Mouse (Mus musculus): Measurements from ENCODE around the gene Usp43. TPM values are rescaled to one million over a fixed set of nuclear protein-coding genes. Genes with fewer than 3 reads are reported as not detected.

Gene Usp43
- total and polyA plus RNA-seq, 3 experiments = not detected

DNA sequence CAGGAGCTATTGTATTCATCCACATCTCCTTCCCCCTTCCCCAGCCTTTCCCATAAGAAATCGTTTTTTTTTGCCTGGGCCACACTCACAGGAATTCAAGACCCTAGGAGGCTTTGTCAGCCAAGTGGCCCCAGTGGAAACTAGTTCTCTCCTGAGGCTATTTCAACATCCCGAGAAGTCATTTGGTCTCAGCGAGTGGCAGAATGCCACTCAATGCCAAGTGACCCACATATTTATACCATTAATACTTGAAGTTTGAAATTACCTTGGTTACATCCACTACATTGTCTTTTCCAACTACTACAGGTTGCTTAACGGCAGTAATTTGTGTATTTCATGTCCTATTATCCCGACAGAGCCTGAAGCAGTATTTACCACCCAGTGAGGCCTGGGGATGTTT, 70.2 kb downstream of the Usp43 start:
- H3K4me3 ChIP-seq (ENCODE audit: control insufficient read depth in 1 of 2, insufficient read depth in 1 of 2, low read depth in 2 of 2, low read length in 2 of 2) = no peak overlapping the region
- no peak for TF ChIP-seq RCOR1 (IDR thresholded peaks at IDR 0.05; ENCODE audit: low read depth, low read length)
- no peak for TF ChIP-seq POLR2AphosphoS2 (IDR thresholded peaks at IDR 0.05; ENCODE audit: low read length)
- TF ChIP-seq MXI1 (IDR thresholded peaks at IDR 0.05; ENCODE audit: low read depth, low read length) = no peak
- TF ChIP-seq NELFE (IDR thresholded peaks at IDR 0.05; ENCODE audit: low read depth, low read length) = no peak
- no peak for TF ChIP-seq CTCF (IDR thresholded peaks at IDR 0.05 in 2 of 3, conservative IDR thresholded peaks at IDR 0.05 in 1 of 3; ENCODE audit: control insufficient read depth in 1 of 3, insufficient read depth in 1 of 3, low read depth in 2 of 3, low read length in 3 of 3, poor library complexity in 1 of 3, severe bottlenecking in 1 of 3)
- no peak for TF ChIP-seq MAX (IDR thresholded peaks at IDR 0.05; ENCODE audit: low read length)
- no peak for TF ChIP-seq TCF12 (IDR thresholded peaks at IDR 0.05; ENCODE audit: low read depth, low read length)
- no peak for TF ChIP-seq KAT2A (conservative IDR thresholded peaks at IDR 0.05; ENCODE audit: low read depth, low read length)
- no peak for TF ChIP-seq POLR2A (IDR thresholded peaks at IDR 0.05; ENCODE audit: control insufficient read depth in 1 of 2, insufficient read depth in 1 of 2, low read depth in 1 of 2, low read length in 2 of 2, poor library complexity in 1 of 2)
- TF ChIP-seq MAFK (IDR thresholded peaks at IDR 0.05; ENCODE audit: borderline replicate concordance, low read depth, low read length) = no peak
- TF ChIP-seq USF1 (IDR thresholded peaks at IDR 0.05; ENCODE audit: low read depth, low read length) = no peak
- no peak for TF ChIP-seq MYC (IDR thresholded peaks at IDR 0.05; ENCODE audit: low read depth, low read length)
- TF ChIP-seq TBP (IDR thresholded peaks at IDR 0.05; ENCODE audit: low read depth, low read length) = no peak
- TF ChIP-seq HCFC1 (IDR thresholded peaks at IDR 0.05; ENCODE audit: low read depth, low read length) = no peak
- TF ChIP-seq ZC3H11A (IDR thresholded peaks at IDR 0.05; ENCODE audit: low read depth, low read length) = no peak
- TF ChIP-seq BHLHE40 (IDR thresholded peaks at IDR 0.05; ENCODE audit: borderline replicate concordance, low read depth, low read length) = no peak
- no peak for TF ChIP-seq SIN3A (IDR thresholded peaks at IDR 0.05; ENCODE audit: low read length)
- H3K79me2 ChIP-seq (ENCODE audit: control insufficient read depth, insufficient read depth, low read length, poor library complexity) = no peaks in the 10 kb centered on the region
- H3K36me3 ChIP-seq (ENCODE audit: control insufficient read depth in 1 of 2, insufficient read depth in 2 of 2, low read length in 2 of 2) = no peaks in the 10 kb centered on the region
- no peak overlapping the region for H3K27ac ChIP-seq (ENCODE audit: control insufficient read depth, low read depth, low read length)
- no peak overlapping the region for H3K9ac ChIP-seq (ENCODE audit: control insufficient read depth, low read depth, low read length, poor library complexity, severe bottlenecking)
- H3K9me3 ChIP-seq (replicated peaks; ENCODE audit: insufficient read depth, low read length) = no peaks in the 10 kb centered on the region
- DNase-seq (ENCODE audit: low read depth, low spot score) = no peak
- peaks cover 0 to 2% of the 10 kb centered on the region in 2 experiments; a peak in 1 of 4 replicates for H3K27me3 ChIP-seq (ENCODE audit: control insufficient read depth in 1 of 2, insufficient read depth in 2 of 2, low read length in 2 of 2)
- H3K4me1 ChIP-seq (ENCODE audit: control insufficient read depth in 1 of 2, insufficient read depth in 2 of 2, low read length in 2 of 2) = no peaks in the 10 kb centered on the region

DNA sequence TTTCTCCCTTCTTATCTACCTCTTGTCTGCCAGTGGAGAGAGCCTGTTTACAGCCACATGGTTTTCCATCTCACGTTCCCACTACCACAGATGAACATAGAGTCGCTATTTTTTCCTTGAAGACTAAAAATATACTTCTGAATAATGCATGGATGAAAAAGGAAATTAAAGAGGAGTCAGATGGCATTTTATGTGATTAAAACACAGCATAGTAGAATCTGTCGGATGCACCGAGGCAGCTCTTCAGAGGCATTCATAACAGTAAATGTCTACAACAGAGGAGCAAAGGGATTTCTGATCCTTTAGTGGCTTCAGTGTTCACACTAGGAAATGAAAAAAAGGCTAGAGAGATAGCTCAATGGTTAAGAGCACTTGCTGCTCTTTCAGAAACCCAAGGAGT, 76.8 kb downstream of the Usp43 start:
- DNase-seq (ENCODE audit: low read depth, low spot score) = no peak
- Histone ChIP-seq H3K4me3 (ENCODE audit: control insufficient read depth in 1 of 2, insufficient read depth in 1 of 2, low read depth in 2 of 2, low read length in 2 of 2) (no peak overlapping the region), H3K9ac (ENCODE audit: control insufficient read depth, low read depth, low read length, poor library complexity, severe bottlenecking) (no peak overlapping the region), H3K36me3 (ENCODE audit: control insufficient read depth in 1 of 2, insufficient read depth in 2 of 2, low read length in 2 of 2) (no peaks in the 10 kb centered on the region), H3K27me3 (ENCODE audit: control insufficient read depth in 1 of 2, insufficient read depth in 2 of 2, low read length in 2 of 2) (peaks cover 0 to 2% of the 10 kb centered on the region in 2 experiments; a peak in 1 of 4 replicates), H3K79me2 (ENCODE audit: control insufficient read depth, insufficient read depth, low read length, poor library complexity) (no peaks in the 10 kb centered on the region), H3K4me1 (ENCODE audit: control insufficient read depth in 1 of 2, insufficient read depth in 2 of 2, low read length in 2 of 2) (no peaks in the 10 kb centered on the region), H3K9me3 (replicated peaks; ENCODE audit: insufficient read depth, low read length) (no peaks in the 10 kb centered on the region), H3K27ac (ENCODE audit: control insufficient read depth, low read depth, low read length) (no peak overlapping the region)
- TF ChIP-seq KAT2A (conservative IDR thresholded peaks at IDR 0.05; ENCODE audit: low read depth, low read length) (no peak), EP300 (IDR thresholded peaks at IDR 0.05; ENCODE audit: low read depth in 1 of 2, low read length in 2 of 2) (no peak), MAFK (IDR thresholded peaks at IDR 0.05; ENCODE audit: borderline replicate concordance, low read depth, low read length) (no peak), USF1 (IDR thresholded peaks at IDR 0.05; ENCODE audit: low read depth, low read length) (no peak), USF2 (IDR thresholded peaks at IDR 0.05; ENCODE audit: borderline replicate concordance in 1 of 2, insufficient read depth in 1 of 2, low read depth in 1 of 2, low read length in 2 of 2) (no peak)

Measured in MEL (cell line).